Mouse (Mus musculus): ENCODE data around the gene C330007P06Rik. TPM values are rescaled to one million over a fixed set of nuclear protein-coding genes. Genes with fewer than 3 reads are reported as not detected.
A peak's percentile ranks its signal among the peaks of the same experiment; 100 is the strongest.
"Not testable (repeated sequence)": the region's sequence is repeated elsewhere in the genome, so short reads cannot be mapped to it uniquely, and the experiment has no call there.

Gene C330007P06Rik
- polyA plus RNA-seq, 1 experiment, result 18.9 TPM

- Histone ChIP-seq H3K4me3 (ENCODE audit: control insufficient read depth, insufficient read depth, low read length) (peak overlapping the region; percentile 99), H3K27me3 (ENCODE audit: control insufficient read depth, insufficient read depth, low read length) (no peaks in the 10 kb centered on the region), H3K27ac (ENCODE audit: control insufficient read depth, insufficient read depth, low read length) (peak overlapping the region; percentile 57; the same call in 1 of the 2 replicates), H3K4me1 (replicated peaks; ENCODE audit: control insufficient read depth, insufficient read depth, low read length) (0 out of 2 replicates have a peak, but pooled peaks cover 4% of the 10 kb centered on the region), H3K36me3 (ENCODE audit: control insufficient read depth, insufficient read depth, low read length) (no peaks in the 10 kb centered on the region)
- peak; percentile 82 for DNase-seq
- TF ChIP-seq POLR2A (IDR thresholded peaks at IDR 0.05; ENCODE audit: control insufficient read depth, extremely low read depth, insufficient read depth, low read length, poor library complexity), result peak; percentile 52; the same call in 1 of the 2 replicates
- TF ChIP-seq CTCF (IDR thresholded peaks at IDR 0.05; ENCODE audit: borderline replicate concordance, control insufficient read depth, extremely low read depth, insufficient read depth, low read length, poor library complexity), result peak; percentile 65; the same call in 1 of the 2 replicates
- 4% methylated on average over 40 of the region's 45 CpGs for WGBS
These were observed 66.3 kb downstream of the C330007P06Rik start for GRCm38 (mm10) chrX:36807360-36808317.

- no peak for TF ChIP-seq POLR2A (IDR thresholded peaks at IDR 0.05; ENCODE audit: control insufficient read depth, extremely low read depth, insufficient read depth, low read length, poor library complexity)
- no peak for TF ChIP-seq CTCF (IDR thresholded peaks at IDR 0.05; ENCODE audit: borderline replicate concordance, control insufficient read depth, extremely low read depth, insufficient read depth, low read length, poor library complexity)
- Histone ChIP-seq H3K27ac (ENCODE audit: control insufficient read depth, insufficient read depth, low read length) (no peak overlapping the region), H3K36me3 (ENCODE audit: control insufficient read depth, insufficient read depth, low read length) (no peaks in the 10 kb centered on the region), H3K4me3 (ENCODE audit: control insufficient read depth, insufficient read depth, low read length) (no peak overlapping the region), H3K4me1 (replicated peaks; ENCODE audit: control insufficient read depth, insufficient read depth, low read length) (0 out of 2 replicates have a peak, but pooled peaks cover 4% of the 10 kb centered on the region), H3K27me3 (ENCODE audit: control insufficient read depth, insufficient read depth, low read length) (no peaks in the 10 kb centered on the region)
- DNase-seq, result no peak
- 96% methylated on average over 5 of the region's 5 CpGs for WGBS
These were observed 68.3 kb downstream of the C330007P06Rik start for GRCm38 (mm10) chrX:36805466-36806235.

- 87% methylated on average over 5 of the region's 5 CpGs for WGBS
- no peak for DNase-seq
- no peaks in the 10 kb centered on the region for H3K36me3 ChIP-seq (ENCODE audit: control insufficient read depth, insufficient read depth, low read length)
- H3K4me3 ChIP-seq (ENCODE audit: control insufficient read depth, insufficient read depth, low read length), result no peak overlapping the region
- H3K4me1 ChIP-seq (replicated peaks; ENCODE audit: control insufficient read depth, insufficient read depth, low read length), result 0 out of 2 replicates have a peak, but pooled peaks cover 4% of the 10 kb centered on the region
- H3K27me3 ChIP-seq (ENCODE audit: control insufficient read depth, insufficient read depth, low read length), result no peaks in the 10 kb centered on the region
- TF ChIP-seq POLR2A (IDR thresholded peaks at IDR 0.05; ENCODE audit: control insufficient read depth, extremely low read depth, insufficient read depth, low read length, poor library complexity) (no peak), CTCF (IDR thresholded peaks at IDR 0.05; ENCODE audit: borderline replicate concordance, control insufficient read depth, extremely low read depth, insufficient read depth, low read length, poor library complexity) (no peak)
- H3K27ac ChIP-seq (ENCODE audit: control insufficient read depth, insufficient read depth, low read length), result no peak overlapping the region
These were observed 69.7 kb downstream of the C330007P06Rik start for GRCm38 (mm10) chrX:36804196-36804595.

- 0 out of 2 replicates have a peak, but pooled peaks cover 4% of the 10 kb centered on the region for H3K4me1 ChIP-seq (replicated peaks; ENCODE audit: control insufficient read depth, insufficient read depth, low read length)
- TF ChIP-seq POLR2A (IDR thresholded peaks at IDR 0.05; ENCODE audit: control insufficient read depth, extremely low read depth, insufficient read depth, low read length, poor library complexity) (no peak), CTCF (IDR thresholded peaks at IDR 0.05; ENCODE audit: borderline replicate concordance, control insufficient read depth, extremely low read depth, insufficient read depth, low read length, poor library complexity) (no peak)
- peak; percentile 8 for DNase-seq
- H3K27me3 ChIP-seq (ENCODE audit: control insufficient read depth, insufficient read depth, low read length), result no peaks in the 10 kb centered on the region
- H3K4me3 ChIP-seq (ENCODE audit: control insufficient read depth, insufficient read depth, low read length), result no peak overlapping the region
- 13% methylated on average over 5 of the region's 5 CpGs for WGBS
- H3K36me3 ChIP-seq (ENCODE audit: control insufficient read depth, insufficient read depth, low read length), result peaks cover 1% of the 10 kb centered on the region
- peak overlapping the region; percentile 7; the same call in 1 of the 2 replicates for H3K27ac ChIP-seq (ENCODE audit: control insufficient read depth, insufficient read depth, low read length)
These were observed 70.7 kb downstream of the C330007P06Rik start for GRCm38 (mm10) chrX:36803189-36803588.

GRCm38 (mm10) chrX:36799131-36799879 lies 74.6 kb downstream of the C330007P06Rik start:
- Histone ChIP-seq H3K27ac (ENCODE audit: control insufficient read depth, insufficient read depth, low read length) (no peak overlapping the region), H3K4me1 (replicated peaks; ENCODE audit: control insufficient read depth, insufficient read depth, low read length) (0 out of 2 replicates have a peak, but pooled peaks cover 4% of the 10 kb centered on the region), H3K36me3 (ENCODE audit: control insufficient read depth, insufficient read depth, low read length) (peaks cover 12% of the 10 kb centered on the region), H3K4me3 (ENCODE audit: control insufficient read depth, insufficient read depth, low read length) (no peak overlapping the region), H3K27me3 (ENCODE audit: control insufficient read depth, insufficient read depth, low read length) (no peaks in the 10 kb centered on the region)
- TF ChIP-seq CTCF (IDR thresholded peaks at IDR 0.05; ENCODE audit: borderline replicate concordance, control insufficient read depth, extremely low read depth, insufficient read depth, low read length, poor library complexity) (no peak), POLR2A (IDR thresholded peaks at IDR 0.05; ENCODE audit: control insufficient read depth, extremely low read depth, insufficient read depth, low read length, poor library complexity) (no peak)
- whole genome bisulfite sequencing, result 81% methylated on average over 6 of the region's 6 CpGs
- DNase-seq, result no peak

- DNase-seq; H3K27me3 ChIP-seq (ENCODE audit: control insufficient read depth, insufficient read depth, low read length); H3K4me3 ChIP-seq (ENCODE audit: control insufficient read depth, insufficient read depth, low read length); H3K27ac ChIP-seq (ENCODE audit: control insufficient read depth, insufficient read depth, low read length); H3K4me1 ChIP-seq (replicated peaks; ENCODE audit: control insufficient read depth, insufficient read depth, low read length): not testable (repeated sequence)
- peaks cover 12% of the 10 kb centered on the region for H3K36me3 ChIP-seq (ENCODE audit: control insufficient read depth, insufficient read depth, low read length)
- 42% methylated on average over 8 of the region's 8 CpGs for WGBS
These were observed 77.2 kb downstream of the C330007P06Rik start for GRCm38 (mm10) chrX:36796734-36797133.
